Mouse (Mus musculus) heart, postnatal 25 days (tissue): ENCODE measurements around the gene Ikzf3. TPM values are rescaled to one million over a fixed set of nuclear protein-coding genes. Genes with fewer than 3 reads are reported as not detected.

Source experiments
- DNase-seq: peaks from one replicate; pipeline ENCODE4 v3.0.0; 2022; ENCODE audit warnings: low spot score
- intact Hi-C: fragments of 180-260 bp; cut with DNase I; formaldehyde crosslinking; loops from one replicate; pipeline ENCODE4 v1.15.1; 2025
- total RNA-seq, 2 experiments: library from RNA; stranded (reverse); gene quantifications; 2 replicates each; pipeline ENCODE4 v1.2.3; 2021

Ikzf3 gene
- total RNA-seq, 2 experiments from 2014 or later, result 0.44 to 0.61 TPM

DNA sequence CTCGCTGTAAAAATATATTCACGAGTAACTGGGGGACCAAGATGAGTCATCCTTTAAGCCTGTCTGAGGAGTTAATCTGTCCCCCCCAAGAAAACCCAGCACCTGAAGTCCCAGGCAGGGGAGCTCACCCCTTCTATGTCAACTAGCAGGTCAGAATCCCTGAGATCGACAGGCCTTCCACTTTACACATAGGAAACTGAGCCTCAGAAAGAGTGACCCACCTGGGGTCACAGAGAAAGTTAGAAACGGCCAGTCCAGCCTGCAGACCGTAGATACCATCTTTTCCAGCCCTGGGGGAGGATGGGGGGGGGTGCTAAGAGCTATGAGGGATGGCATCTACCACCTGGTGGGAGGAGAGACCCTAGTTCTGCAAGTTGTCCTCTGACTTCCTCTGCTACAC lies 89.3 kb downstream of the Ikzf3 start:
- intact Hi-C loops, result loop anchor here (2.0 kb wide), 1 partner anchor 192 kb away; no protein-coding TSS in a partner anchor
- DNase-seq, result no peak

DNA sequence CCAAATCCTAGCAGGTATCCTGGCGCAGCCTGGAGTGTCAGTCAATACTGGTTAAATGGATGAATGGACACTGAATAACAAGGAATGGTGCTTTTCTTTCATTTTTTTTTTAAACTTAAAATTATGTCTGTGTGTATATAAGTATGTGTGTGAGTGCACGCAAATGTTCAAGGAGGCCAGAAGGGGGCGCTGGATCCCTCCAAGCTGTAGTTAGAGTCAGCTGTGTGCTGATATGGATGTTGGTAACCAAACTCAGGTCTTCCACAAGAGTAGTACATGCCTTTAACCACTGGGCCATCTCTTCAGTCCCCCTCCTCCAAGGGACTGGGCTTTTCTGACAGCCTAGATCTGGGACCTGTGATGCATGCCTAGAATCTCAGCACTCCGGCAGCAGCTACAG lies 90.3 kb downstream of the Ikzf3 start:
- intact Hi-C loops, result no loop called here
- no peak for DNase-seq

DNA sequence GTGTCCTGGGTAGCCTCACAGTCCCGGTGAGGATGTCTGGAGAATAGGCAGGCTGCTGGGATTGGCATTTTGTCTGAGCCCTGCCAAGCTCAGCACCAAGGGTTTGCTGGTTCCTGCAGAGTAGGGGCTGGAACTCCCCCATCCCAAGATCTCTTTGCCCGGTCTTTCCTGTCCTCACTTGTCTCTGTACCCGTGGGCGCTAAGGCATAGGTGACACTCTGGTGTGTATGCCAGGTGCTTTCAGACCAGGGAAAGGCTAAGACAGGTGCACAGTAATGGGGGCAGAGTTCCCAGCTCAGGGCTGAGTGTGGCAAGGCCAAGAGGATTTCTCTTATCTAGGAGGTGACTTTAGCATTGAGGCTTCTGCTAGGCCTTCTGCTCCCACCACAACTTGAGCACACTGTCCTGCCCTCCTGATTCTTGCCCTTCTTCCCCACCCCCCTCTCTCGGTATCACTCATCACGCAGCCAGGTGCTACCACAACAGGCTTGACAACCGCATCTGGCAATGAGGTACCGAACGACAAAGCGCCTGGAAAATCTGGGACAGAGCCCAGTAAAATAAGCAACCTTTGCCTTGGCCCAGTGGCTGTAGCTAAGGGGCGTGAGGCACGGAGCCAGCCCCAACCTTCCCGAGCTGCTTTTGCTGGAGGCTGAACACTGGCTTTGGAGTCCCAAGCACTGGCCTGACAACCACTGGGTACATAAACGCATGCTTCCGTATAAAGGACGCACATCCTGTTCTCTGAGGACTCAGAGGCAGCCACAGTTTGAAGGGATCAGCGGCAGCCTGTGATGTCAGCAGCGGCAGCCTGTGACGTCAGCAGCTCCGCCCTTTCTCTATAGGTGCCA lies 95.7 kb downstream of the Ikzf3 start:
- intact Hi-C loops, result no loop called here
- no peak for DNase-seq

DNA sequence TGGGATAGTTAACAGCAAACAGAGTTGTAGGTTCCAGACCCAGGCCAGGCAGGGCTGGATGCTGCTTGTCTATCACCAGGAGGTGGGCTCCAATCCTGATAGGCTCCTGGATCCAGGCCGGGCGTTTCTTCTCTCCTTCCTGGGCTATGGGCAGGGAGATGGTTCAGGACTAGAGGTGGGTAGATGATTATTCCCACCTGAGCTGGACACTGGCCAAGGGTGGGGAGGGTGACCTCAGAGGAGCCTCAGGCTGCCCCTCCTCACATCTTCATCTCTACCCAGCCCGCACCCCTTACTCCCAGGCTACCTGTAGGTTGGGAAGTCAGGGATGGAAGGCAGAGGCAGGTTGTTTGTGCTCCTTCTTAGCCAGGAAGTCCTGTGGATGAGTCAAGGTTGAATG lies 96.4 kb downstream of the Ikzf3 start:
- intact Hi-C loops, result no loop called here
- no peak for DNase-seq

DNA sequence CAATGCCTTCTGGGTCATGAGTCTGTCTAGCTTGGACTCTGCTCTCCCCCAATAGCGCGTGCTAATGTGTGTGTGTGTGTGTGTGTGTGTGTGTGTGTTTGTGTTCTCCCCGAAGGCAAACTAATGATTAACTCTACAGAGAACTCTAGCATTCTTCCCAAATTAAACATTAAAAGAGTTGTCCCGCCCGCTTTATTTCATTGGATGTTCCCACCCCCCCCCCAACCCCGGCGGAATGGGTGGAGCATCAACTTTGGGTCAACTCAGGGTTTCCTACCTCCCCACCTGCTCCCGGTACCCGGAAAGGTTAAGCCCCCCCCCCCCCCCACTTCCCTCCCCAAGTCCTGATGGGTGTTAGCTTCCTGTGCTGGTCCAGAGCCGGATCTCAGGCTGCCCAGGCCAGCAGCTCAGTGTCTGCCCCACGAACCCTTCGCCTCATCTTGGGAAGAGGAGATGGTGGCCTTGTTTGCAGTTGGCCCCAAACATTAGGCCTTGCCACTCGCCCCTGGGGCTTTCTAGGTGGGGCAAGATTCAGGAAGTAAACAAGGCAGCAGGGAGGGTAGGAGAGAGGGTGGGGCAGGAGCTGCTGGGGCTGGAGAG lies 97.5 kb downstream of the Ikzf3 start:
- no peak for DNase-seq
- intact Hi-C loops, result no loop called here

DNA sequence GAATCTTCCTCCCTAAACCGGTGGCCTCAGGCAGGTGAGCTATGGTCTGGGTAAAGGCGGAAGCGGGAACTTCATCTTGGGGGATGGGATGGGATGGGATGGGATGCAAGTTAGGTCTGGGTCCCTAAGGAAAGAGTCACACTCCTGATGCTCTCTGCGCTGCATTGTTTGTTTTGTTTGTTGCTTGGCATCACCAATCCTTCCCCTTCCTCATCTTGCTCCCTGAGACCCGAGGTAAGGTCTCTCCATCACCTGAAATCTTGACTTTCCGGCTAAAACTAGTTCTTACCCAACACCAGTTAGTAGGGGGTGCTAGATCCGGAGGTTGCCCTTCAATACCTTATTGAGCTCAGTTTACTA lies 98.4 kb downstream of the Ikzf3 start:
- intact Hi-C loops, result no loop called here

DNA sequence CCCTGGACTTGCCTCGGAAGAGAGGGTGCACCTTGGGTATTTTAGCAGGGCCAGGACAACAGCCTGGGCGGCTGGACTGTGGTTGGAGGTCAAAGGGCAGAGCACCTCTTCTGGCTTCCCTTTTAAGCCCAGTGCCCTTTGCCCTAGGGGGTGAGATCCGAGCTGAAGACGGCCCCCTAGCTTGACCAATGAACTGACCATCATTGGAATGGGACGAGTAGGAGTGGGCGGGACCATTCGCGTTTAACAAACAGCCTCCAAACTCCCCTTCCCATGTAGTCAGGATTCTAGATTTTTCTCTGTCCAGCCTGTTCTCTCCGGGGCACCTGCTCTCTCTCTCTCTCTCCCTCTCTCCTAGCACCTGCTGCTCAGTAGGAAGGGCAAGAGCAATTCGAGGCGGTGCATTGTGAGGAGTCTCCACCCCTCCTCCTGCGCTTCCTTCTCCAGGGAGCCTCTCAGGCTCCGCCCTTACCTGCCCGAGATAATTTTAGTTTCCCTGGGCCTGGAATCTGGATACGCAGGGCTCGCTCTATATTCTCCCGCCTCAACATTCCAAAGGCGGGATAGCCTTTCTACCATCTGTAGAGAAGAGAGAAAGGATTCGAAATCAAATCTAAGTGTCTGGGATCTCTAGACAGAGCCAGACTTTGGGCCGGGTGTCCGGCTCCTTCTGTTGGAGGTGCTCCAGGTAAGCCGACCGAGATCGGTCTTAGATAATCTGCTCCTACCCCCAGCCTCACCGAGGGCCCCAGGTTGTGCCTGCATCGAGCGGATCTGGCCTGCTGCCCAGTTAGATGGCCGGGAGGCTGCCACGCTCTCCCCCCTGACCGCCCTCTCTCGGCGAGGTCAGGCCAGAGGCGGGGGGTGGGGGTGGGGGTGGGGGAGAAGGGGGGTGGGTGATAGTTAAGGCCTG lies 99.0 kb downstream of the Ikzf3 start:
- intact Hi-C loops, result no loop called here

More for the DNA sequence above, 98.4 kb downstream of the Ikzf3 start:
- no peak for DNase-seq

DNA sequence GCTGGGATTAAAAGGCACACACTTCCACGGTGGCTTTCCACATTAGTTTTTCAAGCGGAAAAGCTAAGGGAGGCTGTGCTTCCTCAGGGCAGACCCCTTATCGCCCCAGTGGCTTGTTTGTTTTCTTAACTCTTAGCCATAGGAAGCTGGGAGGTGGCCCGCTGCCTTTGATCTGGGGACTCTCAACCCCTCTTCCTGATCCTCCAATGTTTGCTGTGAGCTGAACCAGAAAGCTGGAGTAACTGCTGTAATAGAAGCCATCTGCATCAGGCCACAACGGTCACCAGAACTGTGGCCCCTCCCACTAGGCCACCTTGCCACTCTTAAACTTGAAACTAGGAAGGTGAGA lies 99.6 kb downstream of the Ikzf3 start, which contains the start of gene Grb7:
Gene Grb7 (plus strand): TSS at position 182 of the 349 bp plus-strand sequence.
- no peak for DNase-seq
- intact Hi-C loops, result no loop called here

More for the DNA sequence above, 99.0 kb downstream of the Ikzf3 start:
- no peak for DNase-seq

DNA sequence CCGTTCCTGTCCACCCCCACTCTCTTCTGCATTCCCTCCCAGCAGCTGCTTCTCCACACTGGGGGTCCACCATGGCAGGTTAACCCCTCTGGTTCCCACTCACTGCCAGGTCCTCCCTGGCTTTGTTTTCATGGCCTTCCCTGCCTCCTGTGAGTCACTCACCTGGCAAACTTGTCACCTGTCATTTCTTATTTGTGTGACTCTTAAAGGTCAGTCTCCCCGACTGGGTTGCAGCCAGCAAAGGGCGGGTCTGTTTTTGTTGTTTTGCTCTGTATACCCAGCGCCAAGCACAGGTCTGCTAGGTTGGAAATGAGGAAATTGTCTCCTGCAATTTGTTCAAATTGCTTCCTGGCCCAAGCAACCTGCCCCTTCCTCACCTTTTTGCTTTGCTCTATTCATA lies 100.2 kb downstream of the Ikzf3 start:
- DNase-seq, result no peak
- intact Hi-C loops, result no loop called here

DNA sequence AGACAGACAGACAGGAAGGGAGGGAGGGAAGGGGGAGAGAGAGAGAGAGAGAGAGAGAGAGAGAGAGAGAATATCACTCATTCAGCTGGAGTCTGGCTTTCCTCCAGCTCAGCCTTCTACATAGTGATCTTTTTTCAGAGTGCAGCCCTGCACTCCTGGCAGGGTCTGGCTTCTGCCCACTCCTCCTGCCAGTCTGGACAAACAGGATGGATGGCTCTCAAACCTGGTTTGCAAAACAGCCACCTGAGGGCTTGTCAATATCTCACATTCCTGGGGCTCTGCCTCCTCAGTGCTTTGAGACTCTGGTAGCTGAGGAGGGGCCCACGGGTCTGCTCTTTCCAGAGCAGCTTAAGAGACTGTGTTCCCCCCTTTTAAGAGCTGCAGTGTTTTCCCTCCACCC lies 100.6 kb downstream of the Ikzf3 start:
- DNase-seq, result no peak
- intact Hi-C loops, result no loop called here

DNA sequence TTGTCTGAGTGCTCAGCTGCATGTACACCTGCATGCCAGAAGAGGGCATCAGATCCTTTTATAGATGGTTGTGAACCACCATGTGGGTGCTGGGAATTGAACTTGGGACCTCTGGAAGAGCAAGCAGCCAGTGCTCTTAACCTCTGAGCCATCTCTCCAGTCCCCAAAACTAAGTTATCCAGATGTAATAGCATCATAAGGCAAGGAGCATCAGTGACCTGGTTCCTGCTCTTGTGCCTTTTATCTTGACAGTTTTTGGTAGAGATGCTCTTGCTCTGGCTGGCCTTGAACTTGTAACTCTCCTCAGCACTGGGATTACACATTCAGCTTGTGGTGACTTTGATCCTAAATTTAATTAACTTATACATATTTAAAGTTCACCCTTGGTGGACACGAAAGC lies 102.1 kb downstream of the Ikzf3 start:
- DNase-seq, result no peak
- intact Hi-C loops, result no loop called here

DNA sequence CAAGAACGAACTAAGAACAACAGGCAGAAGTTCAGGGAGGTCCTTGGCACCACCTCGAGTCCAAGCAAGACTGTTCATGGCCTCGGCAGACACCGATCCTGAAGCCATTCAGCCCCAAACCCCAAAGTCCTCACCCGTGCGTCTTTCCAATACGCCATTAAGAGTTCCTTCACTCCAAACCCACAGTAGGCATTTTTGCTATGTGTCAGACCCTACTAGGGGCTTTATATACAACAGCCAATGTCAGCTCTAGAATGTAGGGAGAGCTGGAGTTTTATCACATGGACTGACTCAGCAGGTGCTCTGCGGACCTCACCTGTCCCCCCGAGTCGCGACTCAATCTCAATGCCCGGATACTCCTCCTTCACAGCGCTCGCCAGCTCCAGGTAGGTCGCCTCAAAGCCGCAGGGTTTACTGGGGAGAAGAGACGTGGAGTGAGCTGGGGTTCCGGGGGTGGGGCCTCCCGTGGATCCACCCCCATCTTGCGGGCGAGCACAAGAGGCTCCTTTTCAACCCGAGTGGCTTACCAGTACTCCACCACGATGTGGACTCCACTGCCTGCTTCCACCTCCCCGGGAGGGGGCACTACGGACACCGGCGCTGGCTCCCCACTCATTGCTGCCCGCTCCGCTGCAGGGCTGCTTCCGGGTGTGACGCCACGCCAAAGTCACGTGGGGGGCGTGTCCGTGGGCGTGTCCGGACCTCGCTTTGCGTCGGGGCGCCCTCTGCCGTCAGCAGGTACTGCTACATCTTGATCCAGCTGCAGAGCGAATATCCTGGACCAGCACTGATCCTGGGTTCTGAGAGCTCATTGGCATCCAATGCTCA lies 107.3 kb downstream of the Ikzf3 start, which contains the start of gene Mien1:
Gene Mien1 (minus strand): TSS at position 661 of the 828 bp plus-strand sequence.
- intact Hi-C loops, result loop anchor here (2.0 to 5.0 kb wide), 2 partner anchors 36 to 96 kb away; partner anchors contain the start of gene Pgap3
- DNase-seq, result peak; percentile 85

DNA sequence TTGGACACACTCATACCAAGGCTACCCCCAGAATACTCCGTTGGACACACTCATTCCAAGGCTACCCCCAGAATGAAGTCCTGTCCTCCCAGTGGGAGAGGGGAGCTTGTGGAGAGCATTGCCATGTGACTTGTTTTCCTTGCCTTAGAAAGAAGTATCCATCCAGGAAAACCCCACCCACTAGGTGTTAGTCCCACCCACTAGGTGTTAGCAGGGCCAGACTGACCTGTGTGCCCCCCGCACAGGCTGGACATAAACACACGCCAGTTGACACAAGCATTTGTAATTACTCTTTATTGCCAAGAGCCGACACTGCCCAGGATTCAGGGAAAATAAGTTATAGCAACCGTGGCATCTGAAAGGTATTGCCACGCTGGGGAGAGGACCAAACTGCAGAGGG lies 108.4 kb downstream of the Ikzf3 start:
- intact Hi-C loops, result loop anchor here (5.0 kb wide), 1 partner anchor 35 kb away; the partner anchor contains the start of gene Pgap3

DNA sequence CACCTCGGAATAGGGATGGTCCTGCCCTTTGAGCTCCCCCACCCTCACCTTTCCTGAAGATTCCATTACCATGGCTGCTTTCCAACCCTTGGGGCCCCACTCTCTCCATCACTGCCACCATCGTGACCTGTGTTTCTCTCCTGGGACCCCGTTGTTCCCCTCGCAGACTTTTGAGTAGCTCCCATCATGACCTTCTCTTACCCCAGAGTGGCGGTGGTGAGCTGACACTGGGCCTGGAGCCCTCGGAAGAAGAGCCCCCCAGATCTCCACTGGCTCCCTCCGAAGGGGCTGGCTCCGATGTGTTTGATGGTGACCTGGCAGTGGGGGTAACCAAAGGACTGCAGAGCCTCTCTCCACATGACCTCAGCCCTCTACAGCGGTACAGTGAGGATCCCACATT lies 110.1 kb downstream of the Ikzf3 start:
- intact Hi-C loops, result loop anchor here (5.0 kb wide), 1 partner anchor 33 kb away; the partner anchor contains the start of gene Pgap3
- DNase-seq, result no peak

More for the DNA sequence above, 108.4 kb downstream of the Ikzf3 start:
- DNase-seq, result no peak

DNA sequence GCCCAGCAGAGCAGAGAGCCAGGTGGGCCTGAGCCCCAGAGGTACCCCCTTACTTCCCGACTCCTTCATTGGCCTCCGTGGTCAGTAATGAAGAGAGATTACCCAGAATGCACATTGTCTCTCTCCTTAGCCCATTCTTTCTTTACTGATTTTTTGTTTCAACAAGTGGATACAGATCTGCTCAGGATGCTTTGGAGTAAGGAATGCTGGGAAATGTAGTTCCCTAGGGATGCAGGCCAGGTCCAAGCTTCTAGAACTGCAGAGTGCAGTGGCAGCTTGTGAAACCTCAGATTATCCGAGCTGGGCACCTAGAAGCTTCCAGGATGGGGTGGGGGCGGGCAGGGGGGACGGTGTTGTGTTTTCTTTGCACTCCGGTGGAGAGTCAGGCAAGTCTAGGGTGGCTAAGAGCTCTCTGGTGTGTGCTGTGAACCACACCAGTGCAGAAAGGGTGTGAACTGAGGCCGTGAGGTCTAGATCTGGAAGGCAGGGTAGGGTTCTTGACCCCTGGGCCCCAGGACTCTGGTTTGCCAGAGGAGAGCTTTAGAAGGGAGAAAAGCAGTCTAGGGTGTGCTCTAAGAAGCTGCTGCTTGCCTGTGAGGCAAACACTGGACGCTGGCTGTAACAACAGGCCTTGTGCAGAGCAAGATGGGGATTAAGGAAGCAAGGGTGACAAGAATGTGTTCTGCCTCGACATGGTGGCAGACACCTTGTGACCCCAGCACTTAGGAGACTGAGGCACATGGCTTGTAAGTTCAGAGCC lies 113.9 kb downstream of the Ikzf3 start:
- intact Hi-C loops, result no loop called here
- DNase-seq, result no peak

DNA sequence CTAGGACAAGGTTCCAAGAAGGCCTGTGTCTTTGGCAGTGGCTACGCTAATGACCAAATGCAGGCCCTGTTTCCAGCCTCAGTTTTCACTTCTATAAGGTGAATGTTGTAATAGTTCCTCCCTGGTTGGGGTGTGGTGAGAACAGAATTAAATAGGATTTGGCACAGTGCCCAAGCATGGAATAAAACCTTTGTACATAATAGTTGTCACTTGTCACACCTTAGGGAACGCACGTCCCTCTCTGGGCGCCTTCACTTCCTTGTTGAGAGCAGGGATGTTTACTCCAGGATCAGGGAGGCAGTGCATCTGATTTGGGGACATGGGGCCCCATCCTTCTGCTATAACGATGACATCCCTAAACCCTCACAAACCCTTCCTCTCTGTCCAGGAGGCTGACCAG lies 117.4 kb downstream of the Ikzf3 start:
- intact Hi-C loops, result no loop called here
- no peak for DNase-seq

DNA sequence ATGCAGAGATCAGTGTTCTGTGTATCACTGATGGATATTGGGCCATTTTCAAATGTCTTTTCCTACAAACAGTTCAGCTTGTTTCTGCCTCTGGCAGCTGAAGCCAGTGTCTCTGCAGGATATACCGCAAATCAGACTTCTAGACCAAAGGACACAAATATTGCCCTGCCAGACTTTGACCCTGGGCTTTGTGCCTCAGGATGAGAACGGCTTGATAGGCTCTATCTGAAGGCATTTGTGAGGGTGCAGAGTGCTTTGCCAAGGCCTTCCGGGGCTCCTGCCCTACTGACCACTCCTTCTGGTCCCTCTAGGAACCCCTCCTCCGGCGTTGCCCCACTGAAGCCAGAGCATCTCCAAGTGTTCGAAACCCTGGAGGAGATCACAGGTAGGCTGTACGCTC lies 119.2 kb downstream of the Ikzf3 start:
- no peak for DNase-seq
- intact Hi-C loops, result no loop called here

DNA sequence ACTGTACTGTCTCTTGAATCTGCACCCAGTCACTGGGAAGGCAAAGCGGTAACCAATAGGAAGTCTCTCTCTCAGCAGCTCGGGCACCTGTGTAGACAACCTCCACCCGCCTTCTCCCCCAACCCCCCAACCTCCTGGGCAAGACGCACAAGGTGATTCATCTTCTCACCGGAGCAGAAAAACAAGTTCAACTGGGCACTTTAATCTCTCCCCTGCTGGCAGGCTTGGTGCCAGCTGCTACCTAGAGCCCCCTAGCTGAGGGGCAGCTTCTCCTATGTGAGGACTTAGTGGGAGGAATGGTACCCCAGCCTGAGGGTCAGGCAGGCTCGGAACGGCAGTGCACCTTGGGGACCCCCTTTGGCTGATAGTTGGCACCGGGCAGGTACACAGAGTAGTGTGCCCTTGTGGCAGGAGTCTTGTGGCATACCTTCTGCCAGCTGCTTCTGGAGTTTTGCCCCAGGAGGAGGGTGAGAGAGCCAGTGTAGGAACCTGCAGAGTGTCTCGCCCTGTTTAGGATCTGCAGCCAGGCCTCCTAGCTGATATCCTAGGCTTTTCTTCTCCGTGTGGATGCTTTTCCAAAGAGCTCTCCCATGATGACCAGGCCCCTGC lies 126.8 kb downstream of the Ikzf3 start:
- DNase-seq, result no peak
- intact Hi-C loops, result no loop called here
